Mouse (Mus musculus) C2C12 (cell line): Measurements from ENCODE around the gene Ucn.

Source experiments
- CEBPB ChIP-seq: IDR thresholded peaks from one replicate; pipeline ENCODE4 v1.6.1; 2011; ENCODE audit warnings: low read depth, mild to moderate bottlenecking, control low read depth, moderate library complexity
- CTCF ChIP-seq: IDR thresholded peaks from one replicate; pipeline ENCODE4 v1.5.1; 2011; ENCODE audit not compliant: control insufficient read depth, insufficient read depth, insufficient read length
- MAX ChIP-seq: IDR thresholded peaks from one replicate; pipeline ENCODE4 v1.6.1; 2011; ENCODE audit warnings: mild to moderate bottlenecking, control low read depth
- MYOD1 ChIP-seq: IDR thresholded peaks from one replicate; pipeline ENCODE4 v1.6.1; 2011; ENCODE audit warnings: low read depth; ENCODE audit not compliant: control insufficient read depth, insufficient read length
- MYOG ChIP-seq: IDR thresholded peaks from one replicate; pipeline ENCODE4 v1.6.1; 2011; ENCODE audit not compliant: control insufficient read depth, insufficient read length; ENCODE audit errors: extremely low read depth
- USF1 ChIP-seq: IDR thresholded peaks from one replicate; pipeline ENCODE4 v1.6.1; 2011; ENCODE audit warnings: low read depth, mild to moderate bottlenecking, control low read depth, moderate library complexity

GRCm38 (mm10) chr5:31121111-31121510 is 17.5 kb downstream of the Ucn start:
- TF ChIP-seq CTCF (no peak), MAX (no peak), USF1 (no peak), CEBPB (no peak), MYOG (no peak), MYOD1 (no peak)
